Comparison of ENCODE assay signal across 24 mouse cellular contexts in the genomic region with DNA sequence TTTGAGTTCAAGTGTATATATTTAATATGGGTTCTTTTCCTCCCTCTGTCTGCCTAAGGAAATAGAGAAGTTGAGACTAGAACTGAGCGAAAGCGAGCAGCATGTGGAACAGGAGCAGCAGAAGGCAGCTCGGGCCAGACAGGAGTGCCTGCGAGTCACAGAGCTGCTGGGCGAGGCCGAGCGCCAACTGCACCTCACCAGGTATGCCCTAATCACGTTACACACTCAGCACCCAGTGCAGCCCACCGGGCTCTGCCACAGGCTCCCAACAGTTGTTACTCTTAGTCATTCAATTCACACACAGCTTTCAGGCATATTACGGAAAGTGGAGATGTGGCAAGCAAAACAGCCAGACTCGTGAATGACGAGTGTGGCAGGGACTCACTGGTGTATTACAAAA.
DNase-seq lines count a peak whose midpoint lies in the region; TF ChIP-seq lines count a peak whose summit lies in the region.
"Had no signal": no experiment of that assay in that cellular context is flagged by ENCODE, and none has a peak within 500 bp of the region (broad histone marks: within the 10 kb centered on the region; RNA-seq: fewer than 3 reads in every experiment).

No protein-coding gene starts in this region.

- peak; percentile 69 to 71 for DNase-seq in cerebellum, postnatal 10 days
- no peak for DNase-seq in cerebellum, adult 11 months
- no peak for DNase-seq in layer of hippocampus, adult 2 months (ENCODE audit: low spot score in 2 of 2)
- DNase-seq in layer of hippocampus, adult 8-10 months (ENCODE audit: low spot score in 2 of 2), result no peak
- peak; percentile 62 to 71 for DNase-seq in cerebellum, postnatal 14 days
- DNase-seq in cerebellum, postnatal 25 days, result peak; percentile 64 to 73
- DNase-seq: adrenal gland, postnatal 25 days; B cell, adult 2 months; heart, adult 2 months; heart, postnatal 4 days; kidney, adult 11 months; kidney, postnatal 25 days; liver; lung, adult 2 months; lung, postnatal 10 days; right cerebral cortex, postnatal 14 days had no signal

- TF ChIP-seq CTCF in layer of hippocampus, adult 2 months (conservative IDR thresholded peaks at IDR 0.05), result no peak

- H3K27ac ChIP-seq in layer of hippocampus, adult 2 months, result peak overlapping the region; percentile 81
- H3K27ac ChIP-seq: forebrain, embryonic 13.5 days; heart, adult 2 months; hindbrain, embryonic 14.5 days; kidney, embryonic 15.5 days; liver, embryonic 14.5 days; macrophage; midbrain, embryonic 13.5 days; stomach, embryonic 15.5 days had no signal

- no peak overlapping the region for H3K4me3 ChIP-seq in layer of hippocampus, adult 2 months
- H3K4me3 ChIP-seq: forebrain, embryonic 13.5 days; heart, adult 2 months; heart, embryonic 12.5 days; kidney, embryonic 15.5 days; midbrain, embryonic 13.5 days; stomach, embryonic 15.5 days had no signal

Comparison
In these comparisons a context has a peak if more than half of its experiments do, and no peak if none do; other contexts are left out.
1. DNase-seq: peak in cerebellum, postnatal 10 days (2 of 2), cerebellum, postnatal 14 days (2 of 2) and cerebellum, postnatal 25 days (2 of 2); none in cerebellum, adult 11 months (single experiment), layer of hippocampus, adult 2 months (0 of 2) and layer of hippocampus, adult 8-10 months (0 of 2).